Mouse (Mus musculus): ENCODE measurements around the gene Tm9sf2.

DNA sequence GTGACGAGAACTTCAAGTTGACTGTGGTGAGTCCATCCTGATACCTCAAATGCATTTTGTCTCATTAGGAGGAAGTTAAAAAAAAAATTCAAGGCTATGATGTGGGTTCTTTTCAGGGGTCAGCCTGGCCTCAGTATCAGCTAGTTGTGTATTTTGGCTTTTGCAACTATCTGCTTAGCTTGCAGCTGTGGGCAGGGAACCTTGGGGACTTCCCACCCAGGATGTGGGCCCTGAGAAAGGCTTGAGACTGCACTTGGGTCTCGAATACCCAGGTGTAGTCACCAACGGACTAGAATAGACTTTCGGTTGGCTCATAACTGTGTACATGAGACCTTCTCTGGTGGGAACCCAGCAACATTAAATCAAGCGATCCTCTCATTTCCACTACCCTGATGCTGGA is 33.4 kb upstream of the Tm9sf2 start:
- TF ChIP-seq CTCF (IDR thresholded peaks at IDR 0.05; ENCODE audit: low read depth) (no peak), EP300 (IDR thresholded peaks at IDR 0.05; ENCODE audit: low read depth) (no peak)

Data from liver, embryonic 14.5 days (tissue).